Mouse (Mus musculus) hindbrain, embryonic 16.5 days (tissue): ENCODE data around the gene Ccm2l. TPM values are rescaled to one million over a fixed set of nuclear protein-coding genes. Genes with fewer than 3 reads are reported as not detected.

Experiments used
- ATAC-seq: fragments of 200-750 bp; cut with Nextera tagmentation; 2 replicates; pipeline ENCODE4 v1.8.0; 2017; ENCODE audit warnings: moderate TSS enrichment, moderate library complexity
- H3K27ac ChIP-seq: fragments of 300-500 bp; sonication (generic); 2 replicates; pipeline ENCODE4 v1.5.1; 2014; ENCODE audit warnings: low read depth, mild to moderate bottlenecking, control low read depth, low read length, moderate library complexity
- H3K27me3 ChIP-seq: fragments of 300-500 bp; sonication (generic); replicated peaks from 2 replicates; pipeline ENCODE4 v1.6.1; 2014; ENCODE audit warnings: low read length; ENCODE audit not compliant: control insufficient read depth, insufficient read depth
- H3K36me3 ChIP-seq: fragments of 300-500 bp; sonication (generic); 2 replicates; pipeline ENCODE4 v1.6.1; 2014; ENCODE audit warnings: mild to moderate bottlenecking, low read length, moderate library complexity, mixed read lengths; ENCODE audit not compliant: control insufficient read depth, insufficient read depth
- H3K4me1 ChIP-seq: fragments of 300-500 bp; sonication (generic); 2 replicates; pipeline ENCODE4 v1.6.1; 2014; ENCODE audit warnings: low read depth, low read length; ENCODE audit not compliant: control insufficient read depth, insufficient read depth
- H3K4me2 ChIP-seq: fragments of 300-500 bp; sonication (generic); 2 replicates; pipeline ENCODE4 v1.6.1; 2014; ENCODE audit warnings: mild to moderate bottlenecking, low read length, control low read depth, moderate library complexity
- H3K4me3 ChIP-seq: fragments of 300-500 bp; sonication (generic); 2 replicates; pipeline ENCODE4 v1.5.1; 2014; ENCODE audit warnings: mild to moderate bottlenecking, low read length, control low read depth, moderate library complexity
- H3K9ac ChIP-seq: fragments of 300-500 bp; sonication (generic); 2 replicates; pipeline ENCODE4 v1.6.1; 2014; ENCODE audit warnings: low read depth, mild to moderate bottlenecking, control low read depth, low read length, moderate library complexity
- H3K9me3 ChIP-seq: fragments of 300-500 bp; sonication (generic); 2 replicates; pipeline ENCODE4 v1.6.1; 2014; ENCODE audit warnings: mild to moderate bottlenecking, low read length, moderate library complexity; ENCODE audit not compliant: control insufficient read depth
- WGBS: fragments of 180-500 bp; shearing (Covaris S2); extraction: QIAGEN DNeasy Blood & Tissue Kit; methylation state at CpG from one replicate; pipeline ENCODE4 v1.1.7; 2014; 5-methylcytosine and 5-hydroxymethylcytosine counted together
- polyA plus RNA-seq: library from polyadenylated mRNA; unstranded; fragments of >200 nt; fragmentation: Nextera tagmentation; extraction: Ambion mirVana; gene quantifications from 2 replicates; pipeline ENCODE4 v1.2.1, GENCODE M21; 2015

Gene Ccm2l
- polyA plus RNA-seq, result 0.58 and 1.4 TPM in 2 replicates

- no peak within 1 kb of the TSS for H3K27ac ChIP-seq
- 58% methylated on average over 12 of the region's 12 CpGs for WGBS
These were observed at the start of gene Ccm2l for GRCm38 (mm10) chr2:153065747-153066508. Gene Ccm2l (plus strand): TSS chr2:153065955.

GRCm38 (mm10) chr2:153016786-153017185, 49.0 kb upstream of the Ccm2l start:
- Histone ChIP-seq H3K27ac (no peak overlapping the region), H3K9ac (no peak overlapping the region), H3K36me3 (peaks cover 3% of the 10 kb centered on the region), H3K4me2 (no peak overlapping the region), H3K4me3 (no peak overlapping the region), H3K9me3 (no peaks in the 10 kb centered on the region), H3K27me3 (no peaks in the 10 kb centered on the region), H3K4me1 (peaks cover 13% of the 10 kb centered on the region)
- no peak for ATAC-seq
- WGBS, result 49% methylated on average over 5 of the region's 5 CpGs

More at GRCm38 (mm10) chr2:153065747-153066508, at the start of gene Ccm2l:
- Histone ChIP-seq H3K9ac (no peak within 1 kb of the TSS), H3K36me3 (no peaks in the 10 kb centered on the region), H3K4me1 (no peaks in the 10 kb centered on the region), H3K9me3 (no peaks in the 10 kb centered on the region), H3K27me3 (peaks cover 9% of the 10 kb centered on the region), H3K4me3 (no peak within 1 kb of the TSS), H3K4me2 (no peak within 1 kb of the TSS)
- 0 out of 2 replicates have a peak, but pooled peaks have one; percentile 10 for ATAC-seq

GRCm38 (mm10) chr2:153019355-153019754, 46.4 kb upstream of the Ccm2l start:
- H3K9ac ChIP-seq, result no peak overlapping the region
- H3K4me1 ChIP-seq, result peaks cover 7% of the 10 kb centered on the region
- WGBS, result 75% methylated on average over 3 of the region's 3 CpGs
- no peaks in the 10 kb centered on the region for H3K9me3 ChIP-seq
- H3K4me2 ChIP-seq, result no peak overlapping the region
- no peaks in the 10 kb centered on the region for H3K27me3 ChIP-seq
- H3K4me3 ChIP-seq, result no peak overlapping the region
- H3K36me3 ChIP-seq, result no peaks in the 10 kb centered on the region
- no peak overlapping the region for H3K27ac ChIP-seq
- no peak for ATAC-seq

- WGBS, result 64% methylated on average over 3 of the region's 3 CpGs
- H3K27ac ChIP-seq, result no peak overlapping the region
These were observed 44.6 kb upstream of the Ccm2l start for GRCm38 (mm10) chr2:153021163-153021562.

GRCm38 (mm10) chr2:153022855-153023254, 42.9 kb upstream of the Ccm2l start:
- H3K4me2 ChIP-seq, result no peak overlapping the region
- no peaks in the 10 kb centered on the region for H3K27me3 ChIP-seq
- no peak for ATAC-seq
- no peaks in the 10 kb centered on the region for H3K9me3 ChIP-seq
- WGBS, result 53% methylated on average over 4 of the region's 4 CpGs
- no peak overlapping the region for H3K4me3 ChIP-seq
- no peaks in the 10 kb centered on the region for H3K36me3 ChIP-seq
- no peak overlapping the region for H3K27ac ChIP-seq
- no peak overlapping the region for H3K9ac ChIP-seq
- no peaks in the 10 kb centered on the region for H3K4me1 ChIP-seq

More at GRCm38 (mm10) chr2:153021163-153021562, 44.6 kb upstream of the Ccm2l start:
- Histone ChIP-seq H3K4me3 (no peak overlapping the region), H3K4me1 (no peaks in the 10 kb centered on the region), H3K9ac (no peak overlapping the region), H3K9me3 (no peaks in the 10 kb centered on the region), H3K36me3 (no peaks in the 10 kb centered on the region), H3K27me3 (no peaks in the 10 kb centered on the region), H3K4me2 (no peak overlapping the region)
- ATAC-seq, result no peak

- H3K4me3 ChIP-seq, result no peak overlapping the region
- H3K36me3 ChIP-seq, result no peaks in the 10 kb centered on the region
- H3K27ac ChIP-seq, result no peak overlapping the region
- no peak for ATAC-seq
- H3K27me3 ChIP-seq, result no peaks in the 10 kb centered on the region
- H3K9me3 ChIP-seq, result no peaks in the 10 kb centered on the region
- H3K4me2 ChIP-seq, result no peak overlapping the region
- 85% methylated on average over 7 of the region's 7 CpGs for WGBS
- H3K9ac ChIP-seq, result no peak overlapping the region
- H3K4me1 ChIP-seq, result peaks cover 7% of the 10 kb centered on the region; the same call in 1 of the 2 replicates
These were observed 39.7 kb upstream of the Ccm2l start for GRCm38 (mm10) chr2:153026052-153026451.

GRCm38 (mm10) chr2:153027501-153027900, 38.3 kb upstream of the Ccm2l start:
- Histone ChIP-seq H3K9ac (no peak overlapping the region), H3K4me3 (no peak overlapping the region), H3K9me3 (no peaks in the 10 kb centered on the region), H3K4me1 (peaks cover 7% of the 10 kb centered on the region; the same call in 1 of the 2 replicates), H3K36me3 (no peaks in the 10 kb centered on the region), H3K4me2 (no peak overlapping the region), H3K27ac (no peak overlapping the region), H3K27me3 (no peaks in the 10 kb centered on the region)
- ATAC-seq, result no peak
- 62% methylated on average over 4 of the region's 4 CpGs for WGBS

- Histone ChIP-seq H3K9me3 (no peaks in the 10 kb centered on the region), H3K4me1 (peaks cover 24% of the 10 kb centered on the region), H3K27ac (peak overlapping the region; percentile 97; the same call in 1 of the 2 replicates), H3K4me3 (no peak overlapping the region), H3K9ac (0 out of 2 replicates have a peak overlapping the region, but pooled peaks have one; percentile 24), H3K4me2 (peak overlapping the region; percentile 78), H3K27me3 (no peaks in the 10 kb centered on the region), H3K36me3 (no peaks in the 10 kb centered on the region)
- WGBS, result 15% methylated on average over 4 of the region's 4 CpGs
- no peak for ATAC-seq
These were observed 35.3 kb upstream of the Ccm2l start for GRCm38 (mm10) chr2:153030422-153030821.

- peak within 1 kb of the TSS; percentile 97 for H3K27ac ChIP-seq
- no peaks in the 10 kb centered on the region for H3K27me3 ChIP-seq
- WGBS, result 1% methylated on average over 36 of the region's 54 CpGs
- no peaks in the 10 kb centered on the region for H3K9me3 ChIP-seq
- H3K4me3 ChIP-seq, result peak within 1 kb of the TSS; percentile 72
- H3K4me1 ChIP-seq, result peaks cover 28% of the 10 kb centered on the region
- H3K36me3 ChIP-seq, result no peaks in the 10 kb centered on the region
- H3K4me2 ChIP-seq, result peak within 1 kb of the TSS; percentile 78
- peak within 1 kb of the TSS; percentile 84 for H3K9ac ChIP-seq
- ATAC-seq, result peak; percentile 90
These were observed 34.4 kb upstream of the Ccm2l start, which contains the start of gene Xkr7 for GRCm38 (mm10) chr2:153031126-153032082. Gene Xkr7 (plus strand): TSS chr2:153031852.
